Mouse (Mus musculus) kidney, postnatal 0 days (tissue): ENCODE data around the gene Scn4a. TPM values are rescaled to one million over a fixed set of nuclear protein-coding genes. Genes with fewer than 3 reads are reported as not detected.
A peak's percentile ranks its signal among the peaks of the same experiment; 100 is the strongest.

Experiments used
- ATAC-seq: fragments of 200-750 bp; cut with Nextera tagmentation; replicated peaks from 2 replicates; pipeline ENCODE4 v1.8.0; 2017; ENCODE audit warnings: low read depth, moderate number of reproducible peaks, moderate TSS enrichment, moderate library complexity; ENCODE audit not compliant: low FRiP score
- DNase-seq: peaks from one replicate; pipeline ENCODE4 v3.0.0-alpha.2; 2016; ENCODE audit warnings: low spot score
- H3K27ac ChIP-seq: fragments of 300-500 bp; sonication (generic); 2 replicates; pipeline ENCODE4 v1.5.1; 2014; ENCODE audit warnings: mild to moderate bottlenecking
- H3K27me3 ChIP-seq: fragments of 300-500 bp; sonication (generic); 2 replicates; pipeline ENCODE4 v1.6.1; 2014; ENCODE audit warnings: low read length, mixed read lengths; ENCODE audit not compliant: insufficient read depth
- H3K36me3 ChIP-seq: fragments of 300-500 bp; sonication (generic); 2 replicates; pipeline ENCODE4 v1.6.1; 2014; ENCODE audit warnings: low read length, mixed read lengths; ENCODE audit not compliant: insufficient read depth
- H3K4me1 ChIP-seq: fragments of 300-500 bp; sonication (generic); replicated peaks from 2 replicates; pipeline ENCODE4 v1.6.1; 2014; ENCODE audit warnings: antibody characterized with exemption, low read length, mixed read lengths; ENCODE audit not compliant: insufficient read depth
- H3K4me2 ChIP-seq: fragments of 300-500 bp; sonication (generic); 2 replicates; pipeline ENCODE4 v1.6.1; 2014; ENCODE audit warnings: mild to moderate bottlenecking, low read length, moderate library complexity, mixed read lengths
- H3K4me3 ChIP-seq: fragments of 300-500 bp; sonication (generic); replicated peaks from 2 replicates; pipeline ENCODE4 v1.5.1; 2014; ENCODE audit warnings: low read depth, low read length
- H3K9ac ChIP-seq: fragments of 300-500 bp; sonication (generic); 2 replicates; pipeline ENCODE4 v1.6.1; 2014; ENCODE audit warnings: low read depth, low read length
- H3K9me3 ChIP-seq: fragments of 300-500 bp; sonication (generic); replicated peaks from 2 replicates; pipeline ENCODE4 v1.6.1; 2016; ENCODE audit warnings: low read length, inconsistent platforms, mixed read lengths
- CTCF ChIP-seq: IDR thresholded peaks from 2 replicates; pipeline ENCODE4 v1.5.1; 2016; ENCODE audit warnings: antibody characterized with exemption, low read depth, mild to moderate bottlenecking, moderate library complexity
- WGBS: fragments of 180-500 bp; shearing (Covaris S2); extraction: QIAGEN DNeasy Blood & Tissue Kit; methylation state at CpG from one replicate; pipeline ENCODE4 v1.1.7; 2014; 5-methylcytosine and 5-hydroxymethylcytosine counted together
- polyA plus RNA-seq: library from polyadenylated mRNA; unstranded; fragments of >200 nt; fragmentation: Nextera tagmentation; extraction: Ambion mirVana; gene quantifications from 2 replicates; pipeline ENCODE4 v1.2.1, GENCODE M21; 2015

The Scn4a gene
- polyA plus RNA-seq, 1 experiment from 2014 or later: 0.22 TPM

GRCm38 (mm10) chr11:106314333-106314812, 38.7 kb downstream of the Scn4a start, which contains the start of gene Cd79b:
Gene Cd79b (minus strand): TSS chr11:106314762.
- Histone ChIP-seq H3K9me3 (no peaks in the 10 kb centered on the region), H3K4me2 (peak within 1 kb of the TSS; percentile 8; the same call in 1 of the 2 replicates), H3K4me1 (peaks cover 18% of the 10 kb centered on the region), H3K36me3 (no peaks in the 10 kb centered on the region), H3K9ac (no peak within 1 kb of the TSS), H3K27ac (peak within 1 kb of the TSS; percentile 60), H3K27me3 (no peaks in the 10 kb centered on the region), H3K4me3 (no peak within 1 kb of the TSS)
- WGBS: 28% methylated on average over 9 of the region's 9 CpGs
- DNase-seq: no peak
- ATAC-seq: no peak
- no peak for TF ChIP-seq CTCF

GRCm38 (mm10) chr11:106313533-106313932, 39.6 kb downstream of the Scn4a start:
- peaks cover 13% of the 10 kb centered on the region for H3K4me1 ChIP-seq
- TF ChIP-seq CTCF: no peak
- DNase-seq: no peak

GRCm38 (mm10) chr11:106310123-106310522, 43.0 kb downstream of the Scn4a start:
- ATAC-seq: no peak
- DNase-seq: no peak
- WGBS: 71% methylated on average over 5 of the region's 5 CpGs
- H3K4me1 ChIP-seq: peaks cover 19% of the 10 kb centered on the region
- H3K27ac ChIP-seq: no peak overlapping the region
- no peaks in the 10 kb centered on the region for H3K9me3 ChIP-seq
- no peak for TF ChIP-seq CTCF
- no peak overlapping the region for H3K9ac ChIP-seq
- no peak overlapping the region for H3K4me2 ChIP-seq
- no peak overlapping the region for H3K4me3 ChIP-seq
- no peaks in the 10 kb centered on the region for H3K27me3 ChIP-seq
- no peaks in the 10 kb centered on the region for H3K36me3 ChIP-seq

More at GRCm38 (mm10) chr11:106313533-106313932, 39.6 kb downstream of the Scn4a start:
- 33% methylated on average over 5 of the region's 5 CpGs for whole genome bisulfite sequencing
- no peak overlapping the region for H3K4me3 ChIP-seq
- ATAC-seq: peak; percentile 42; the same call in 1 of the 2 replicates
- peak overlapping the region; percentile 8; the same call in 1 of the 2 replicates for H3K4me2 ChIP-seq
- H3K9me3 ChIP-seq: no peaks in the 10 kb centered on the region
- no peak overlapping the region for H3K9ac ChIP-seq
- H3K36me3 ChIP-seq: no peaks in the 10 kb centered on the region
- no peaks in the 10 kb centered on the region for H3K27me3 ChIP-seq
- peak overlapping the region; percentile 60 for H3K27ac ChIP-seq

GRCm38 (mm10) chr11:106308162-106308561, 44.9 kb downstream of the Scn4a start:
- DNase-seq (peak; percentile 56), ATAC-seq (0 out of 2 replicates have a peak, but pooled peaks have one; percentile 29)
- Histone ChIP-seq H3K4me3 (no peak overlapping the region), H3K27me3 (no peaks in the 10 kb centered on the region), H3K4me2 (peak overlapping the region; percentile 22; the same call in 1 of the 2 replicates), H3K4me1 (peaks cover 8% of the 10 kb centered on the region), H3K27ac (peak overlapping the region; percentile 52; the same call in 1 of the 2 replicates), H3K9me3 (no peaks in the 10 kb centered on the region), H3K9ac (no peak overlapping the region), H3K36me3 (no peaks in the 10 kb centered on the region)
- TF ChIP-seq CTCF: no peak
- 39% methylated on average over 11 of the region's 11 CpGs for WGBS

GRCm38 (mm10) chr11:106307432-106307831, 45.7 kb downstream of the Scn4a start:
- no peak for TF ChIP-seq CTCF
- 33% methylated on average over 5 of the region's 5 CpGs for WGBS
- H3K9ac ChIP-seq: no peak overlapping the region
- H3K4me3 ChIP-seq: no peak overlapping the region
- peak overlapping the region; percentile 11; the same call in 1 of the 2 replicates for H3K27ac ChIP-seq
- H3K9me3 ChIP-seq: no peaks in the 10 kb centered on the region
- no peak for DNase-seq
- no peak for ATAC-seq
- peaks cover 6% of the 10 kb centered on the region for H3K4me1 ChIP-seq
- H3K27me3 ChIP-seq: no peaks in the 10 kb centered on the region
- H3K4me2 ChIP-seq: peak overlapping the region; percentile 22; the same call in 1 of the 2 replicates
- H3K36me3 ChIP-seq: no peaks in the 10 kb centered on the region

- Histone ChIP-seq H3K9ac (no peak overlapping the region), H3K4me2 (no peak overlapping the region), H3K36me3 (no peaks in the 10 kb centered on the region), H3K4me3 (no peak overlapping the region), H3K9me3 (no peaks in the 10 kb centered on the region), H3K27me3 (no peaks in the 10 kb centered on the region), H3K4me1 (peaks cover 6% of the 10 kb centered on the region), H3K27ac (no peak overlapping the region)
- DNase-seq (no peak), ATAC-seq (no peak)
- TF ChIP-seq CTCF: no peak
- 90% methylated on average over 9 of the region's 9 CpGs for WGBS
Observed at GRCm38 (mm10) chr11:106306758-106307157, 46.3 kb downstream of the Scn4a start.

GRCm38 (mm10) chr11:106306065-106306385, 47.1 kb downstream of the Scn4a start:
- Histone ChIP-seq H3K4me2 (no peak overlapping the region), H3K4me1 (peaks cover 6% of the 10 kb centered on the region), H3K27ac (no peak overlapping the region), H3K9ac (no peak overlapping the region), H3K36me3 (no peaks in the 10 kb centered on the region), H3K27me3 (no peaks in the 10 kb centered on the region), H3K4me3 (no peak overlapping the region), H3K9me3 (no peaks in the 10 kb centered on the region)
- 76% methylated on average over 3 of the region's 3 CpGs for WGBS
- ATAC-seq (no peak), DNase-seq (no peak)
- no peak for TF ChIP-seq CTCF
